Mouse (Mus musculus): ENCODE measurements around the gene Pigyl.
A peak's percentile ranks its signal among the peaks of the same experiment; 100 is the strongest.

Pigyl gene

GRCm38 (mm10) chr9:22156497-22157245, at the start of gene Pigyl:
Gene Pigyl, plus strand, starts transcription at chr9:22156846.
- peak; percentile 99 for DNase-seq

- no peak for DNase-seq
Measured at GRCm38 (mm10) chr9:22108194-22108593, 48.5 kb upstream of the Pigyl start.

GRCm38 (mm10) chr9:22115635-22116034, 41.0 kb upstream of the Pigyl start:
- no peak for DNase-seq

- no peak for DNase-seq
Measured at GRCm38 (mm10) chr9:22116086-22116485, 40.6 kb upstream of the Pigyl start.

GRCm38 (mm10) chr9:22116740-22117426, 39.8 kb upstream of the Pigyl start, which contains the start of gene Elof1:
Gene Elof1, minus strand, starts transcription at chr9:22117172.
- DNase-seq: peak; percentile 92 to 95

GRCm38 (mm10) chr9:22117754-22118456, 38.7 kb upstream of the Pigyl start:
- DNase-seq: peak; percentile 51 to 58

- DNase-seq: no peak
Measured at GRCm38 (mm10) chr9:22119543-22119942, 37.1 kb upstream of the Pigyl start.

- no peak for DNase-seq
Measured at GRCm38 (mm10) chr9:22121545-22121944, 35.1 kb upstream of the Pigyl start.

- no peak for DNase-seq
Measured at GRCm38 (mm10) chr9:22122005-22122404, 34.6 kb upstream of the Pigyl start.

GRCm38 (mm10) chr9:22123069-22123609, 33.5 kb upstream of the Pigyl start:
- DNase-seq: no peak

- DNase-seq: no peak
Measured at GRCm38 (mm10) chr9:22124169-22124568, 32.5 kb upstream of the Pigyl start.

GRCm38 (mm10) chr9:22125246-22126027, 31.2 kb upstream of the Pigyl start:
- DNase-seq: no peak

- DNase-seq: peak; percentile 84 to 87
Measured at GRCm38 (mm10) chr9:22131226-22131981, 25.2 kb upstream of the Pigyl start.

GRCm38 (mm10) chr9:22132220-22132619, 24.4 kb upstream of the Pigyl start:
- peak in 1 of 2 experiments; percentile 39 for DNase-seq

- DNase-seq: peak in 1 of 2 experiments; percentile 32
Measured at GRCm38 (mm10) chr9:22134246-22134890, 22.3 kb upstream of the Pigyl start.

GRCm38 (mm10) chr9:22134988-22135643, 21.5 kb upstream of the Pigyl start:
- peak in 1 of 2 experiments; percentile 33 for DNase-seq

GRCm38 (mm10) chr9:22135644-22136390, 20.8 kb upstream of the Pigyl start, which contains the start of gene Acp5:
Gene Acp5, minus strand, starts transcription at chr9:22135711.
- DNase-seq: peak in 1 of 2 experiments; percentile 45

- no peak for DNase-seq
Measured at GRCm38 (mm10) chr9:22136765-22137547, 19.7 kb upstream of the Pigyl start.

GRCm38 (mm10) chr9:22138480-22138879, 18.2 kb upstream of the Pigyl start:
- no peak for DNase-seq

Measured in thymus, postnatal 36 days (tissue).